Mouse (Mus musculus) heart, postnatal 0 days (tissue): Measurements from ENCODE around the gene Zfp575.

Experiments
- CTCF ChIP-seq: IDR thresholded peaks from 2 replicates; pipeline ENCODE4 v1.5.1; 2016; ENCODE audit warnings: antibody characterized with exemption, control low read depth, low read depth
- EP300 ChIP-seq: IDR thresholded peaks from 2 replicates; pipeline ENCODE4 v1.6.1; 2016; ENCODE audit warnings: antibody characterized with exemption, low read depth

DNA sequence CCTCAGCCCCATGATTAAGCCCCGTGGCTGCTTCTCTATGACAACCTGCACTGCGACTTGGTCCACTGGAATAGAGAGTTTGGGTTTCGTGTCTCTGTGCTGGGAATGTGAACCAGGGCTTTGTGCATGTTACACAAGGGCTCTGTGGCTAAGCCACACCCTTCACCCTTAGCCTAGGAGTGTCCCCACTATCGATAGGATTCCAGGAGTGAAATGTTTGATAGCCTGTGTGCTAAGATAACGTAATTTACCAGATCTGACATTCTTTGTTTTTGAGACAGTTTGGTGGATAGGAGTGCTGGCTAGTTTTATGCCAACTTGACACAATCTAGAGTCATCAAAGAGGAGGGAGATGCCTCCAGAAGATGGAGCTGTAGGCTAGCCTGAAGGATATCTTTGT lies 4.3 kb upstream of the Zfp575 start:
- no peak for TF ChIP-seq CTCF
- no peak for TF ChIP-seq EP300
